Mouse (Mus musculus): ENCODE results near the gene Nans. TPM values are rescaled to one million over a fixed set of nuclear protein-coding genes. Genes with fewer than 3 reads are reported as not detected.

Gene Nans
- 31.8 and 32.4 TPM in 2 replicates for polyA plus RNA-seq (2012; rRNA removed)

GRCm38 (mm10) chr4:46489028-46489925, at the start of gene Nans:
TSS of gene Nans (plus strand) at chr4:46489248.

GRCm38 (mm10) chr4:46450519-46451131, 38.4 kb upstream of the Nans start, which contains the start of gene Anp32b:
TSS of gene Anp32b (plus strand) at chr4:46450902.

GRCm38 (mm10) chr4:46535840-46536361, 46.9 kb downstream of the Nans start, which contains the start of gene Trim14:
TSS of gene Trim14 (minus strand) at chr4:46536141.

Other genes starting within 250 kb of the Nans start
- 0.07 and 0.21 TPM in 2 replicates for gene Foxe1, start 145.6 kb upstream of the Nans start, polyA plus RNA-seq (2012; rRNA removed)
- 10.3 and 10.4 TPM in 2 replicates for gene Trmo, start 99.8 kb upstream of the Nans start, polyA plus RNA-seq (2012; rRNA removed)
- not detected in 2 replicates for gene Hemgn, start 75.7 kb upstream of the Nans start, polyA plus RNA-seq (2012; rRNA removed)
- gene Anp32b, start 38.3 kb upstream of the Nans start, polyA plus RNA-seq (2012; rRNA removed): 25.1 and 46.8 TPM in 2 replicates
- 22.4 and 29.9 TPM in 2 replicates for gene Trim14, start 46.9 kb downstream of the Nans start, polyA plus RNA-seq (2012; rRNA removed)
- 25.2 and 26.8 TPM in 2 replicates for gene Coro2a, start 113.0 kb downstream of the Nans start, polyA plus RNA-seq (2012; rRNA removed)
- gene Tbc1d2, start 161.0 kb downstream of the Nans start, polyA plus RNA-seq (2012; rRNA removed): 5.1 and 6.7 TPM in 2 replicates